Mouse (Mus musculus): ENCODE results near the gene Crlf1. TPM values are rescaled to one million over a fixed set of nuclear protein-coding genes. Genes with fewer than 3 reads are reported as not detected.

The Crlf1 gene
- polyA plus RNA-seq, 1 experiment from 2014 or later: 98.7 TPM

DNA sequence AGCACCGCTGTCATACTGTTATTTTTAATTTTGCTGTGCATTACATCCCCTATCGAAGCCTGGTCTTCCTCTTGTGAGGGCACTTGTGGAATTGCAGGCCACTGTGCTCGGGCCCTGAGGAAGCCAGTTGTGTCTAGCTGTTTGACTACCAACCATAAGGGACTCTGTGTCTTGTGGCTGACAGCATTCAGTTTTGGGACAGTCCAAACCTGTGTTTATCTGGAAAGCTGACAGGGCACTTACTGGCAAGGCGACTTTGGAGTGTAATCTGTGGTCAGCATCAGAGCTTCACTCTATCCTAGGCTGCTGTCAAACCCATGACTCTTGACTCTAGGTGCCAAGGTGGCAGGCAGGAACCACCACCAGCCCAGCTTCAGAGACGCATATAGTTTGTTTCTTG, 48.1 kb downstream of the Crlf1 start:
- 53% methylated on average over 5 of the region's 5 CpGs for WGBS

DNA sequence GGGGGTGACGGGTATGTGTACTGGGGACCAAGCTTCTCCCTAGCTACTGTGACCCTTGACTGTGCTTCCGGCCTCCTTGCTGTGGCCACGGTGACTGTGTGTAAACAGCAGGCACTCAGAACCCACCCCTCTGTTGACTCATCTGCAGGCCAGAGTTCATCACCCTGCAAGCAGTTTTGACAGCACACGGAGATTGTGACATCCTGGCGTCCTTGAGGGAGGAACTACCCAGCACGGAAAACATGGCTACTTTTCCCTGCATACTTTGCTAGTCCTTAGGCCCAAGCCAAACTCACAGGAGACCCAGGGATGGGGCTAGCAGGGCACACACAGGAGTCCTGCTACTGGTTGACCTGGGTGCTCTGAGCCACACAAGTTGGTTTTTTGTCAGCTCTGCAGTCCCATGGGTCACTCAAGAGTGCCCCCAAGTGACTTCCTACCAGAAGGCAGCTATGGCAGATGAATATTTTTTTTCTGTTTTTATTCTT, 51.3 kb downstream of the Crlf1 start:
- Histone ChIP-seq H3K9ac (replicated peaks; ENCODE audit: low read depth) (no peak overlapping the region), H3K27ac (ENCODE audit: low read length) (peak overlapping the region; percentile 85), H3K27me3 (replicated peaks; ENCODE audit: insufficient read depth, low read length) (no peaks in the 10 kb centered on the region), H3K4me1 (ENCODE audit: insufficient read depth, low read depth, low read length) (peaks cover 22% of the 10 kb centered on the region), H3K4me2 (replicated peaks; ENCODE audit: low read depth, low read length) (no peak overlapping the region), H3K36me3 (ENCODE audit: insufficient read depth, low read length) (no peaks in the 10 kb centered on the region), H3K9me3 (ENCODE audit: low read length) (no peaks in the 10 kb centered on the region), H3K4me3 (ENCODE audit: low read depth, low read length) (no peak overlapping the region)
- WGBS: 10% methylated on average over 6 of the region's 6 CpGs
- ATAC-seq (peak; percentile 30), DNase-seq (ENCODE audit: low spot score) (peak; percentile 94)
- TF ChIP-seq CTCF (IDR thresholded peaks at IDR 0.05): peak; percentile 67
- TF ChIP-seq EP300 (IDR thresholded peaks at IDR 0.05): peak; percentile 81

More for the DNA sequence above, 48.1 kb downstream of the Crlf1 start:
- Histone ChIP-seq H3K4me3 (ENCODE audit: low read depth, low read length) (0 out of 2 replicates have a peak overlapping the region, but pooled peaks have one; percentile 90), H3K36me3 (ENCODE audit: insufficient read depth, low read length) (0 out of 2 replicates have a peak, but pooled peaks cover 7% of the 10 kb centered on the region), H3K27ac (ENCODE audit: low read length) (peak overlapping the region; percentile 95), H3K9me3 (ENCODE audit: low read length) (no peaks in the 10 kb centered on the region), H3K4me1 (ENCODE audit: insufficient read depth, low read depth, low read length) (peaks cover 22% of the 10 kb centered on the region), H3K9ac (replicated peaks; ENCODE audit: low read depth) (no peak overlapping the region), H3K27me3 (replicated peaks; ENCODE audit: insufficient read depth, low read length) (no peaks in the 10 kb centered on the region), H3K4me2 (replicated peaks; ENCODE audit: low read depth, low read length) (peak overlapping the region; percentile 85)
- DNase-seq (ENCODE audit: low spot score) (no peak), ATAC-seq (no peak)
- TF ChIP-seq CTCF (IDR thresholded peaks at IDR 0.05) (no peak), EP300 (IDR thresholded peaks at IDR 0.05) (no peak)

DNA sequence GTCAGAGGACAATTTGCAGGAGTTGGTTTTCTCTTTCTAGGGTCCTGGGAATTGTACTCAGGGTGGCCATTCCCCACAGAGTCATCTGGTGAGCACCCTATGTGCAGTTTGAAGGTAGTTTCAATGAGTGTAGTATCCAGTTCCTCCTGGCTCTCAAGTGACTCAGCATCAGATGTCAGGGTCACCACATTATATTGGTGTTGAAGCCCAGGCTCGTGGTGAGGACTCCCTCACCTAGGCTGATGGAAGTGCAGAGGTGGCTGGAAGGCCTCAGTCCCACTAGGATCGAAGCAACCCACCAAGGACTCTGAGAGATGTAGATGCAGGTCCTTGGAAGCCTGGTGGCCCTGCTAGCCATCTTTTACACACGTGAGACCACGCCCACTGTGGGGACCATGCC, 53.5 kb downstream of the Crlf1 start:
- ATAC-seq (no peak), DNase-seq (ENCODE audit: low spot score) (no peak)
- Histone ChIP-seq H3K9me3 (ENCODE audit: low read length) (no peaks in the 10 kb centered on the region), H3K9ac (replicated peaks; ENCODE audit: low read depth) (no peak overlapping the region), H3K4me1 (ENCODE audit: insufficient read depth, low read depth, low read length) (peaks cover 22% of the 10 kb centered on the region), H3K36me3 (ENCODE audit: insufficient read depth, low read length) (no peaks in the 10 kb centered on the region), H3K27me3 (replicated peaks; ENCODE audit: insufficient read depth, low read length) (no peaks in the 10 kb centered on the region), H3K4me3 (ENCODE audit: low read depth, low read length) (no peak overlapping the region), H3K4me2 (replicated peaks; ENCODE audit: low read depth, low read length) (no peak overlapping the region), H3K27ac (ENCODE audit: low read length) (no peak overlapping the region)
- WGBS: 79% methylated on average over 4 of the region's 4 CpGs
- TF ChIP-seq EP300 (IDR thresholded peaks at IDR 0.05) (no peak), CTCF (IDR thresholded peaks at IDR 0.05) (no peak)

DNA sequence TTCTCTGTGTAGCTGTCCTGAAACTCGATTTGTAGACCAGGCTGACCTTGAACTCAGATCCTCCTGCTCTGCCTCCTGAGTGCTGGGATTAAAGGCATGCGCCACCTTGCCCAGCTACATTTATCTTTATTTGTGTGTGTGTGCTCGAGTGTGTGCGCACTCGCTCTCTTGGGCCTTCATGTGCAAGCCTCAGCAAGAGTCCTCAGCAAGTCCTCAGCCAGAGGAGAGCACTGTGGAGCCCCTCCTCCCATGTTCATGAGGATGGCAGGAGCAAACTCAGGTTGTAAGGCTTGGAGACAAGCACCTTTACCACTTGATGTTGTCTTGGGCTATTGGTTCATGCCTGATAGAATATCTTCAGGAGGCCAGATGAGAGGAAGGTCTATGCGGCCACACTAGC, 54.8 kb downstream of the Crlf1 start:
- ATAC-seq (peak; percentile 27; the same call in 1 of the 2 replicates), DNase-seq (ENCODE audit: low spot score) (peak; percentile 60)
- H3K4me2 ChIP-seq (replicated peaks; ENCODE audit: low read depth, low read length): no peak overlapping the region
- no peaks in the 10 kb centered on the region for H3K9me3 ChIP-seq (ENCODE audit: low read length)
- H3K4me1 ChIP-seq (ENCODE audit: insufficient read depth, low read depth, low read length): peaks cover 32% of the 10 kb centered on the region
- no peak overlapping the region for H3K9ac ChIP-seq (replicated peaks; ENCODE audit: low read depth)
- peak overlapping the region; percentile 70; the same call in 1 of the 2 replicates for H3K27ac ChIP-seq (ENCODE audit: low read length)
- TF ChIP-seq CTCF (IDR thresholded peaks at IDR 0.05) (0 out of 2 replicates have a peak, but pooled peaks have one; percentile 1), EP300 (IDR thresholded peaks at IDR 0.05) (no peak)
- H3K36me3 ChIP-seq (ENCODE audit: insufficient read depth, low read length): no peaks in the 10 kb centered on the region
- no peak overlapping the region for H3K4me3 ChIP-seq (ENCODE audit: low read depth, low read length)
- WGBS: 59% methylated on average over 6 of the region's 6 CpGs
- no peaks in the 10 kb centered on the region for H3K27me3 ChIP-seq (replicated peaks; ENCODE audit: insufficient read depth, low read length)

DNA sequence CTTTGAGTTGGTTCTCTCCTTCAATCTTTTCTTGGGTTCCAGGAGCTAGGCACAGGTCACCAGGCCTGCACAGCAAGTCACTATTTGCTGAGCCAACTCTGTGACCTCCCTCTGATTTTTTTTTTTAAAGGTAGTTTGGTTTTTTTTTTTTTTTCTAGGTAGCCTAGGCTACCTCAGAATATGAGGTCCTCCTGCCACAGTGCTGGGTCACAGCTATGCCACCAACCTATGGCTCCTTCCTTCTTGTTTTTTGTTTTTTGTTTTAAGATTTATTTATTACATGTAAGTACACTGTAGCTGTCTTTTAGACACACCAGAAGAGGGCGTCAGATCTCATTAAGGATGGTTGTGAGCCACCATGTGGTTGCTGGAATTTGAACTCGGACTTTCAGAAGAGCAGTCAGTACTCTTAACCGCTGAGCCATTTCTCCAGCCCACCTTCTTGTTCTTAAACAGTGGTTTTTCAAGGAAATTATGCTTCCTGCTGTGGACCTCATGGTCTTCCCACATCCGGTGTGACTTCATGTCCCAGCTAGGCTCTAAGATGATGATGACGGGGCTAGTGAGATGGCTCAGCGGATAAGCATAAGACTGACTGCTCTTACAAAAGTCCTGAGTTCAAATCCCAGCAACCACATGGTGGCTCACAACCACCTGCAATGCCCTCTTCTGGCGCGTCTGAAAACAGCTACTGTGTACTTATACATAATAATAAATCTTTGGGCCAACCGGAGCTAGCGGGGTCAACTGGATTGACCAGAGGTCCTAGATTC, 56.6 kb downstream of the Crlf1 start:
- H3K4me1 ChIP-seq (ENCODE audit: insufficient read depth, low read depth, low read length): peaks cover 27% of the 10 kb centered on the region
- no peaks in the 10 kb centered on the region for H3K27me3 ChIP-seq (replicated peaks; ENCODE audit: insufficient read depth, low read length)
- H3K4me3 ChIP-seq (ENCODE audit: low read depth, low read length): no peak overlapping the region
- no peaks in the 10 kb centered on the region for H3K36me3 ChIP-seq (ENCODE audit: insufficient read depth, low read length)
- H3K9me3 ChIP-seq (ENCODE audit: low read length): no peaks in the 10 kb centered on the region
- H3K9ac ChIP-seq (replicated peaks; ENCODE audit: low read depth): no peak overlapping the region
- WGBS: 91% methylated on average over 10 of the region's 10 CpGs
- H3K4me2 ChIP-seq (replicated peaks; ENCODE audit: low read depth, low read length): no peak overlapping the region
- TF ChIP-seq CTCF (IDR thresholded peaks at IDR 0.05) (peak; percentile 11; the same call in 1 of the 2 replicates), EP300 (IDR thresholded peaks at IDR 0.05) (no peak)
- ATAC-seq: no peak
- DNase-seq (ENCODE audit: low spot score): no peak
- no peak overlapping the region for H3K27ac ChIP-seq (ENCODE audit: low read length)

GRCm38 (mm10) chr8:70551558-70552161, 58.7 kb downstream of the Crlf1 start:
- DNase-seq (ENCODE audit: low spot score) (no peak), ATAC-seq (no peak)
- no peak overlapping the region for H3K4me2 ChIP-seq (replicated peaks; ENCODE audit: low read depth, low read length)
- peaks cover 25% of the 10 kb centered on the region for H3K4me1 ChIP-seq (ENCODE audit: insufficient read depth, low read depth, low read length)
- H3K27me3 ChIP-seq (replicated peaks; ENCODE audit: insufficient read depth, low read length): no peaks in the 10 kb centered on the region
- TF ChIP-seq EP300 (IDR thresholded peaks at IDR 0.05): no peak
- TF ChIP-seq CTCF (IDR thresholded peaks at IDR 0.05): no peak
- no peak overlapping the region; the same call in 1 of the 2 replicates for H3K27ac ChIP-seq (ENCODE audit: low read length)
- no peak overlapping the region for H3K9ac ChIP-seq (replicated peaks; ENCODE audit: low read depth)
- no peak overlapping the region for H3K4me3 ChIP-seq (ENCODE audit: low read depth, low read length)
- H3K9me3 ChIP-seq (ENCODE audit: low read length): no peaks in the 10 kb centered on the region
- H3K36me3 ChIP-seq (ENCODE audit: insufficient read depth, low read length): no peaks in the 10 kb centered on the region
- WGBS: 23% methylated on average over 3 of the region's 3 CpGs

Measured in lung, postnatal 0 days (tissue).